Mouse (Mus musculus): Measurements from ENCODE around the gene Ndufc2. TPM values are rescaled to one million over a fixed set of nuclear protein-coding genes. Genes with fewer than 3 reads are reported as not detected.

Ndufc2 gene
- total RNA-seq (2021), result 221 and 290 TPM in 2 replicates
- long read RNA-seq, transcript Ndufc2-201 (3 exons, 683 nt), result major isoform, 131 of 133 reads
- long read RNA-seq, partial matches to known transcripts, result 0 of 133 reads
- long read RNA-seq, other reads (novel, unspliced or antisense), result 1 of 133 reads

DNA sequence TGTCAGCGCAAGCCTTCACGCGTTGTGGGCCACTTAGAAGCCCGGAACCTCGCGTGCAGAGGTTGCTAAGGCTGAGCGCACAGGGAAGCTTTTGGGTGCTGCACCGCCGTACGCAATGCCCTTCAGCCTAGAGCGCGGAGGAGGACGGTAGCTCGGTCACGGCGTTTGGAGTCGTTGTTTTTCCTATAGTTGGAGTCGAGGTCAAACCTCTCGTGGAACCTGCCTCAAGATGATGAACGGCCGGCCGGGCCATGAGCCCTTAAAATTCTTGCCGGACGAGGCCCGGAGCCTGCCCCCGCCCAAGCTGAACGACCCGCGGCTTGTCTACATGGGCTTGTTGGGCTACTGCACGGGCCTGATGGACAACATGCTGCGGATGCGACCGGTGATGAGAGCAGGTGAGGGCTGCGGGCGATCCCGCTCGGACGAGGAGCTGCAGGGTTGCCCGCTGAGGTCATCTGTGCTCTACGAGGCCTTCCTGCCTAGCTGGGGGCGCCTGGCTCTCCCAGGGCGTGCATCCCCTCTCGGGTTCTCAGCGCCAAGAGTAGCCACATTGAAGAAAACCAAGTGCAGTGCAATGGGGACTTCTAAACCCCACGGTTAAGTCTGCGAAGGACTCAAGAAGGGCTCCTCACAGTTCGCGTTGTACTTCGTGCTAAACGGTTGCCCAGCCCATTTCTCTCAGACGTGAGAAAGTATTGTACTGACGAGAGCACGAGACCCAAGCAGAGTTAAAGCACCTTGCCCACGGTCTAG is at the start of gene Ndufc2:
Gene Ndufc2 (plus strand): TSS at position 44 of the 756 bp plus-strand sequence.
- peak; percentile 77 for DNase-seq

DNA sequence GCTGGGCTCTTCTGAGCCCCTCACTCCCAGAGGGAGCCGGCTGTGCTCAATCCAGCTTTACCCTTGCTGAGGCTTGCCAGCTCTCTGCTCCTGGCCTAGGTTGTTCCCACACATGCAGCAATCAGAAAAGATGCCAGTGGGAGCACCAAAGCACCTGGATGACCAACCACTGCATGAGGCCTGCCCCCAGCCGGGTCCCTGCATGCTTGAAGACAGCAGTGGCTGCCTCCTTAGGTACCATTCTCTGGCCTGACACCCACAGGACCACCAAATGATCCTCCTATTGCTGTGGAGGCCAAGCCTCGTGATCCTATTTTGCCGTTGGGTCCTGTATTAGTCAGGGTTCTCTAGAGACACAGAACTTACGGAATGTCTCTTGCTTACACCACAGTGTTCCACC is 48.9 kb upstream of the Ndufc2 start:
- no peak for DNase-seq

DNA sequence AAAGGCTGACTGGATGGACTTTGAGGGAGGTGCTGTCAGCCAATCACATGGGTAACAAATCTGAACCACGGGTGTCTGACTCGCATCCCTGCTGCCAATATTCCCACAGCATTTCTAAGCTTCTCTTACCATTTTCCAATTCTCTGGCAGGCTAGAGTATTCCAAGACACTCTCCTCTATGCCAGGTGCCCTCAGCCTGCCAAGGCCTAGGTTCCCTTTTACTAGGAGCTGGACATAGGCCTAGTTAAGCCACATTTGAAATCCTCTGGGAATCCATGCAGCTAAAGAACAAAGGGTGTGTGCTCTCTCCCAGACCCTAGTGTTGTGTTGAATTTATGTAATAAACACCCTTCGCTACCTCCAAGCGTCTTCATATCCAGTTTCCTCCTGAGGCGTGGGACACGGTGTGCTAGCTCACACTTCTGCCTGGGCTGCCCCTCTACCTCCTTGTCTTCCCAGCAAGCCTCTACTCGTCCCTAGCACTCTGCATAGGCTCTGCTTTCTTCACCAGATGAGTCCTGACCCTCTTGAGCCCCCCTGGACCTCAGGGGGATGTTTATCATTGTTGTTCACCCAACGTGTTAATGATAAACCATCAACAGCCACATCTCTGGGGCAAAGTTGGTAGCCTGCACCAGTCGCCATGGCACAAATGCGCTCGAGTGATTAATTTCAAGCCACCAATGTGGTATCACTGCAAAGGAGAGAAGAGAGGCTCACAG is 47.9 kb upstream of the Ndufc2 start:
- DNase-seq, result no peak

DNA sequence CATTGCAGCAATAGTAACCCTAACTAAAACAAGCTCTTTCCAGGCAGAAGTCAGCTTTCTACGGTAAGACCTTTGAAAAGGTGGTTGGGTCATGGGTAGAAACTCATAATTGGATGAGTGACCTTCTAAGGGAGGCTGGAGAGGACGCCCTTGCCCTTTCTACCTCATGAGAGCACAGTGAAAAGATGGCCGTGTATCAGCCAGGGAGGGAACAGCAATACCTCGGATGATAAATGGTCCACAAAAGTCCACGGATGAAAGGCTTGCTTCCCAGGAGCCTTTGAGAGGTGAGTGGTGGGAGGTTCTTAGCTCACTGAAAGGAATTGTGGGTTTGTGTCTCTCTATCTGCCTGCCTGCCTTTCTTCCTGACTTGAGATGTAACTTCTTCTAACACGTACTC is 46.4 kb upstream of the Ndufc2 start:
- DNase-seq, result no peak

DNA sequence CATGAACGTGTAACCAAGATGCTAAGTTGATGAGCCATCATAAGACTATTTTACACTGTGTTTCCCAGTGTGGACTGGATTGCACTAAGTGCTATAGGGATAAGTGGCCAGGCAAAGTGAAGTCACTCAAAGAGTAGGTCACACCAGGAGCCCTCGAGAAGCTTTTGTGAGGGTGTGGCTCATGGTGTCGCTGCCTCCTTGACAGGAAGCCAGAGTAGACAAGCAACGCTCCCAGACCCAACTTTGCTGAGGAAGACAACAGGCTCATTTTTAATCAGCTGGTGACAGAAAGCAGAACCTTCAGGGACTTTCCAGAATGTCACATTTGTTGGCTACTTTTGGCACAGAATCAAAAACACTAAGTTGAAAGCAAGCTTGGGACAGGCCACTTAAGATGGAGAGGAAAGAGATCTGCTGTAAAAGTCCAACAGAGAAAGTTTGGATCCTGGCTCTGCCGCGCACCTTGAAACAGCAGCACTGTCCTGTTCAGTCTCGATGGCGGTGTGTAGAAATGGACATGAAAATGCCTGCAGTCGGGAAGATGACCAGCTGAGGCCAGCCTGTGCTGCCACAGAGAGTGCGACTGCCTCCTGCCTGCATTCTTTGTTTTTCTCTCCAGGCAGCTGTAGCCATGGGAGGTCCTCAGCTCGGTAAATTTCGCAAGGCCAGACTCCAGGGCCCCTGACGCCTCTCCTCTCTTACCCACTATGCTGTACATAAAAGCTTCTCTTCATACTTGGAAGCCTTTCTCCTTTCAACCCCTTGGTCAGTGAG is 44.5 kb upstream of the Ndufc2 start:
- no peak for DNase-seq

DNA sequence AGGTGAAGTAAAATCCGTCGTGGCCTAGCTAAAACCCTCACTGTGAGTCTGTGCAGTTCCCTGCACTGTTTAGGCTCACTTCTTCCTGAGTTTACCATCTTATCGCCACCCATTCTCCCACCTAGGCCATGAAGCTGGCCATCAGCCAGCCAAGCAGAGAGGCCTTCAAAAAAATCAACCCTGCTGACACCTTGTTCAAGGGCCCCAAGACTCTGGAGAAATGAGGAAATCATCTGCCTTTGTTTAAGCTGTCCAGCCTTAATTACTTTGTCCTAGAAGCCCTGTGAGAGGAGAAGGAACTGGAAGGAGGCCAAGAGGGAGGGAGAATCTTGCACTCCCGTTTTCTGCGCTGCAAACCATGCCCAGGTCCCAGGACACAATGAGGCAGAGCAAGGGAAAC is 43.5 kb upstream of the Ndufc2 start:
- no peak for DNase-seq

DNA sequence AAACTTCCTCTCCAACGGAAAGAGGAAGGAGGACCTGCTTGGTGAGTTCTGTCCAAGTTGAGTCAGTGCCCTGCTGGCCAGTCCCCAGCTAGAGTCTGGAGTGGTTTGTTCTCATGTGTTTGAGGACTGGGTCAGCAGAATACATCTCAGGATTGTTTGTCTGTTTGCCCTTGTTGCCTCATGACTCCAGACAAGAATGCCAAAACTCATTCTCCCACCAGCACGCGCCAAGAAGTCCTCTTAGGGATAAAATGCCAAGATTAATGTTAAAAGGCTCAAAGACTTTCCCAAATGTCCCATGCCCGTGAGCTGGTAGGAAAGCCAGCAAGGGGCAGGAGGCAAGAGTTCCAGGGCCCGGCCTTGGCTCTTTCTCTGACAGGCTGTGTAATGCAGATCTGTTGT is 42.9 kb upstream of the Ndufc2 start:
- peak; percentile 38 for DNase-seq

DNA sequence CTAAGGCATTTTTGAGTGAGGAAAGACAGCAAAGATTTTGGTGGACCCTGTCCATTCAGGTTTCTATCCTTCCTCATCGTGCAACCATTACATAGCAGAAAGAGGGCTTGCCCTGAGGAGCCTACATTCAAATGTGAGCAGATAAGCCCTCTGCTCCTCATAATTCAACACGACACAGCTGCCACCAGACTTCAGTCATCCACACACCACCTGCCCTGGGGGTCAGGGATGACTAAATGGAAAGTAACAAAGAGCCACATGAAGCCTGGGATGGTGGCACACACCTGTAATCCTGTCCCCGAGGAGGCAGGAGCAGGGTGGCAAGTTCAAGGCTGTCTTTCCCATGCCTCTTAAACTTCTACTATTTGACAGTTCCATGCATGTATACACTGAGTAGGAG is 42.0 kb upstream of the Ndufc2 start:
- DNase-seq, result no peak

DNA sequence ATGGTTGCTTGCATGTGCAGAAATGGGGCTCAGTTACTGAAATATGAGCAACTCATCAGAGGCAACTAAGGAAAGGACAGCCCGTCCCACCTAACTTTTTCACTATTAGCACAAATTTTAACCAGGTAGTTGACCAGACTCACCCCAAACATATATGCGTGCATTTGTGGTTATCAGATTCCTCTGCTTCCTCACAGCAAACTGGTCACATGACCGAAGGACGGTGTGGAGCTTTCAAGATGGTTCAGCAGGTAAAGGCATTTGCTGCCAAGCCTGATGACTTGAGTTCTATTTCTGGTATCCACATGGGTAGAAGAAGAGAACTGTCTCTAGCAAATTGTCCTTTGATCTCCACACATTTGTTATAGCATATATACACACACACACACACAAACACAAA is 41.5 kb upstream of the Ndufc2 start:
- DNase-seq, result no peak

DNA sequence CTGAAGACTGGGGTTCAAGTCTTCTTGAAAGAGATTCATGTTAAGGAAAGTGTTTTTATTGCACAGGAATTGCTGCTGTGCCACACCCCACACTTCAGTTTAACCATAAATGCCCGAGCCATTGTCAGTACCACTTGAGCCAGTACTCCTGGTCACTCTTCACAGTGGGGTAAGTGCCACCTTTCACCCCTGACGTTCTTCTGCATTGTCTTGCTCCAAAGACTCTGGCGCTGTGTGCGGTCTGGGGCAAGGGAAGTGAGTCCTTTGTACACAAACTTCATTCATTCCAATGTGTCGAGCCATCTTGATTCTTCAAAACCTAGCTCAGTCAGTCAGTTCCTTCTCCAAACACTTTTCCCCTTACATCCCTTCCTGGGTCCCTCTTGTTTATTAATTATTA is 39.6 kb upstream of the Ndufc2 start:
- no peak for DNase-seq

DNA sequence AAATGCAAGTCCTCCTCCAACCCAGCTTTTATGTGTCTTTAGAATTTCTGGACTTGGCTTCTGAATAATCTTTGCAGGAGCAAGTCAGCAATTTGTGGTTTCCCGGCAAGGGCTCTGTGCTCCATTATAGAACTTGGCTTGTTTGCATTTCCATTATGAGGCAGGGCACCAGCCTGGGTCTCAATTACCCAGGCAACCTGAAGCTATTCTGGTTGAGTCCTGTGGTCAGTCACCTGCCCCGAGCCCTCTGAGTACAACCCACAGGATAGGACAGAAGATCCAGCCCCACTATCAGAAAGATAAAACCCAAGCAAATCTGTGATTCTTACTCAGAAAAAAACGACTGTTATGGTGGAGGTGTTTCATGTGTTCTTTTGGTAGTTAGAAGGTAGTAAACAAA is 38.8 kb upstream of the Ndufc2 start:
- no peak for DNase-seq

DNA sequence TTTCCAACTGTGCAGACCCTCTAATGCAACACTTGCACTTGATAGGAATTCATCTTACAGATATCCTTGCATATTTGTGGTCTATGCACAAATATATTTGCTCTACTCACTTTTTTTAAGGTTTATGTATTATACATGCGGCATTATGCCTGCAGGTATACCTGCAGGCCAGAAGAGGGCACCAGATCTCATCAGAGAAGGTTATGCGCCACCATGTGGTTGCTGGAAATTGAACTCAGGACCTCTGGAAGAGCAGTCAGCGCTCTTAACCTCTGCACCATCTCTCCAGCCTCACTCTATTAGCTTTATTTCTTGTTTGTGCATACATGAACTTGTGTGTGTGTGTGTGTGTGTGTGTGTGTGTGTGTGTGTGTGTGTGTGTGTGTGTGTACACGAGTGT is 38.3 kb upstream of the Ndufc2 start:
- DNase-seq, result no peak

DNA sequence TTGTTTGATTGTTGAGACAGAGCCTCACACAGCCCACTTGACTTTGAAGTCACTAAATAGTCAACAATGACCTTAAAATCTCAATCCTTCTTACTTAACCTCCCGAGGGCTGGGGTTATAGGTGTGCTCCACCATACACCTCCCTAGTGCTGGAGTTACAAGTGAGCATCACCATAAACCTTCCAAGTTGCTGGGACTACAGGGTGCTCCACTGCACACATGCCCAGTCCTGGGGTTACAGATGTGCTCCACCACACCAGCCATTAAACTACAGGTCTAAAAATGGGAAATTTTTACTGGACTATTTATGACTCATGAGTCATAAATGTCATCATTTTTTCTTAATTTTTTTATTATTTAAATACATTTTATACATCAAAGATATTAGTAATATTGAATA is 33.9 kb upstream of the Ndufc2 start:
- no peak for DNase-seq

DNA sequence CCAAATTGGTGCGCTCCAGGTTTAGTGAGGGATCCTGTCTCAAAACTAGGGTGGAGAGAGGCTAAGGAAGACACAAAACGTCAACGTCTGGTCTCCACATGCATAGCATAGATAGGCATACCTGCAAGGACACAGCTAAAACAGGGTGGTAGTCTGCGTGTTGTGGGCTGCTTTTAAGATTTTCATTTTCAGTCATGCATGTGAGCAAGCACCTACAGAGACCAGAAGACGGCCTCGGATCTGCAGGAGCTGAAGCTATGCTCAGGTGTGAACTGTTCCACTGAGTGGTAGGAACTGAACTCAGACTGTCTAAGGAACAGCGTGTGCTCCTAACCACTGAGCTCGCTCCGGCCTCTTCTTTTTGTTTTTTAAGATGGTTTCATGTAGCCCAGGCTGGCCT is 24.7 kb upstream of the Ndufc2 start:
- no peak for DNase-seq

DNA sequence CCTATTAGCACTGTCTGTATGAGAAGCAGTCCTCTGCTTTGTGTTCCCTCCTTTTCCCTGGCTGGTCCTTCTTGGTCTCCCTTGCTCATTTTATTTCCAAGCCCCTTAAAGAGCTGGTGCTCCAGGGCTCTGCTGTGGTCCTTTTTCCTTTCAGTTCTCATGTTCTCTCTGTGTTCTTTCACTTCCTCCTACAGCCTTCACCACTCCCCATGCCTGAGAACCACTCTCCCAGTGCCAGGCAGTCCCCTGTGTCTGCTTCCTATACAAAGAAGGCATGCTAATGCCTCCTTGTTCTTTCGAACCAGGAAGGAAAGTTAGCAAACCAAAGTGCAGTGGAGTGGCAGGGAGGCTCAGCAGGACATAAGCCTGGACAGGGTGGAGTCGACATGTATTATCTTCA is 23.9 kb upstream of the Ndufc2 start:
- DNase-seq, result no peak

DNA sequence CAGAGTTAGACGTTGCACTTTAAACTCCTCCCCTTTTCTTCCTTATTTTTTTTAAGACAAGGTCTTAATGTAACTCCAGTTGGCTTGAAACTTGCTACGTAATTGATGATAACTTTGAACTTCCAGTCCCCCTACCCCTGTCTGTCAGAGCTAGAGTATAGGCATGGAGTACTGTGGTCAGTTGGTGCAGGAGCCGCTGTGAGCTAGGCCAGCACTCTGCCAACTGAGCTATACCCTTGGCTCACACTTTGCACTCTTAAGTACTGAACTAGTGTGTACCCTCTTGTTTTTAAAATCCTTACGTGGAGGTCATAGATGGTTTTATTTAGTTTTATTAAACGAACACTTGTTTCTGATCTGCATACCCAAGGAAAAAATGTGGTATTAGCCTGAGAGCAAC is 20.5 kb upstream of the Ndufc2 start:
- no peak for DNase-seq

DNA sequence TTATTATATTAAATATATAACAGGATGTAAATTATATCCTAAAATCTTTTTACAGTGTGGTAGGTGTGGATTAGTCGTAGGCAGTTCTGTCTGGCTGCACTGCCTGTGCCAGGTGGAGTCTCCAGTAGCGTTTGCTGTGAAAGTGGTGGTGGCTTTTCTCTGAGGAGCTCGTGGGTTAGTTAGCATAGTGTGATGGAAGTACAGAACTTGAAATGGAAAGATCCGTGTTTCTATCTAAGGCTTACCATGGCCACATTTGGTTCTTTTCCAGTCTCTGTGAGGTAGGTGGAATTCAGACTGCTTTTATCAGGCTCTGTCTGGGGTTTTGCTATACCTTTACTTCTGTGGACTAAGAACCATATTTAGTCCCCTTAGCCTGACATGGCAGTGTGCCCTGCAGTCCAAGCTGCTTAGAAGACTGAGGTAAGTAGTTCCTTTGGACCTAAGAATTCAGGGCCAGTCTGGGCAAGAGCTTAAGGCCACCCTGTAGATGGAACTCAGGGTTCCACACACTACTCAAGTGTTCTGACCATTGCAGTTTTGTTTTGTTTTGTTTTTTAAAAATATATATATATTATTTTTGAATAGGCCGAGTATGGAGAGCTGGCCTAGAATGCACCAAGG is 19.2 kb upstream of the Ndufc2 start:
- no peak for DNase-seq

DNA sequence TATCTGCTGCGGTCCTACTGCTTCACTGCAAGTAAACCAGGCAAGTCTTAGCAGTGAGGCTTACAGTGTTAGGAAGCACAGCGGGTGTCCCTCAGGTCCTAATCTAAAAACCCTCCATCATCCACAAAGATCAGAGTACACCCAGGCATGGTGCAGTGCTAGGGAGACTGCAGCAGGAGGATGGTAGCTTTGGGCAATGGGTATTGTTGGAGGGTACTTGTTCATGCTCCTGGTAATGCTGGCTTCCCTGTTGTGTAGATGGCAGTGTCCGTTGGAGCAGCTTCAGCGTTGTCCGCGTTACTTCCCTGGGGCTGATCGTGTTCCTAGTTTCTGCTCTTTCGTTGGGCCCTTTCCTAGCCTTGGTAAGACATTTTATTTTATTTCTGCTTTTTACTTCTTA is 17.1 kb upstream of the Ndufc2 start:
- DNase-seq, result no peak

DNA sequence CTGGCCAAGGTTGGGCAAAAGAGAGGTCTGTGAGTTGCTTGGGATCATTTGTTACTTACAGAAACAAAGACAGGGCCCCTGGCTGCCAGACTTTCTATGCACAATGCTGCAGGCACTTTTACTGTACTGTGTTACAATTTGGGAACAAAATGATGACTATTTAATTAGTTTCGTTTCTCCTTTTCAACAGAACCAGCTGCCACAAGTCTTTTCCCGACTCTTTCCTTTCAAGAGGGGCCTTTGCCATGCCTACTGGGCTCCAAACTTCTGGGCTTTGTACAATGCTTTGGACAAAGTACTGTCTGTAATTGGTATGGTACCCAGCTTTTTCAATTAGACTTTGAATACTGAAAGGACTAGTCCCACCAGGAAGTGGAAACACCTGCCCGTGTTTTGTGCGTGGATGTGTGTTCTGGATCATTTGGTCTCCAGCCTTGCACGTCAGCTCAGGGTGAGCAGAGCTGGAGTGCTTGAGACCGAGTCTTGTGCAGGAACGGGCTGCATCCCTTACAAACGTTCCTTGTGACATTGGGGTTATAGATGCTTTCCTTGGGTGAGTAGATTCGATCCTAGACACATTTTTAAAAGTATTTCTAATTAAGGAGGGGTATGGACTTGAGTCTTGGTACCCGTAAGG is 16.2 kb upstream of the Ndufc2 start:
- DNase-seq, result no peak

DNA sequence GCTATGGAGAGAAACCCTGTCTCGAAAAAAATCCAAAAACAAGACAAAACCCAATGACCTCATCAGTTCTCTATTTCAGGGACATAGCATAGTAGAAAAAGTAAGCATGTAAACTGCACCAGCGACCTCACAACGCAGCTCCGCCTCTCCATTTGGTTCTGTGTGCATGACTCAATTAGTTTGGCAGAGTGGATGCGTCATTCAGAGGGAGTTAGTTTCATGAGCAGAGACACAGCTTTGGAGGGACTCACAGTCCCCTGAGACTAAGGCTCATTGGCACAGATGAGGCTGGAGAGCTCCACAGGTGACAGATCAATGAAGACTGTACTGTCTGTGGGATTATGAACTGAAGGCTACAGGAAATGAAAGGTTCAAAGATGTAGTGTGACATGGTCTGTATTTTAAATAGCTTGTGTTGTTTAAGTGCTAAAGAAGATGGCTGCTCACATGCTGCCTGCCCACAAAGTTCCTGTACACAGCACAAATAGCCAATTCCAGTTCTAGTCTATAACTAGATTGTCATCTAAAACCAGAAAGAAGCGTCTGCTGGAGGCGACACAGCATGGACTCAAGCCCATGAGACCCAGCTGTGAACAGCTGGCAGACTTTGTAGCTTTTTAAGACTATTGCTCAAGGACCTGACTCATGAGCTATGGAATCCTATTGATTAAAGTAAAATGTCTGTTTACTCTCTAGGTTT is 13.5 kb upstream of the Ndufc2 start:
- no peak for DNase-seq

DNA sequence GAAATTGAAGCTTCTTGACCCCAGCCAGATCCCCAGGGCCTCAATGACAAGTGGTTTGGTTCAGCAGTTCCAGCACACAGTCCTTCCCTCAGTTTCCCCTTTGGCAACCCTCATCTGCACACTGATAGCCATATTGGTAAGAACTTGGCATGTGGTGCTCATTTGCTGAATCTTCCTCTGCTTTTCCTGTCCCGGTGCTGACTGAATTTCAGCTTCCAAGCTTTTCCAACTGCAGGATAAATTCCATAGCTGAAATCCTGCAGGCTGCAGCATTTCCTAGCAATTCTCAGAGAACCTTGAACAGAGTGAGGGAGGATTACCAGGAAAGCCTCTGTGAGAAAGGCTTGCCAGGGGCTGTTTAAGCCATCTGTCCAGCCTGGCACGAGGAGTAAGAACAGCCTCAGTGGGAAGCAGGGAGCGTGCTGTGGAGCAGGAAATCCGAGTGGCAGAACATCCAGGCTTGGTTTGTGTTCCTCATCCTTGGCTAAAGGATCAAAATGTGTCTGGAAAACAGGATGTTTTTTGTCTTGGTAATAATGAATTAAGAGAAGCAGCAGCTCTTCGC is 12.9 kb upstream of the Ndufc2 start:
- DNase-seq, result peak; percentile 18
